In the genomic region with DNA sequence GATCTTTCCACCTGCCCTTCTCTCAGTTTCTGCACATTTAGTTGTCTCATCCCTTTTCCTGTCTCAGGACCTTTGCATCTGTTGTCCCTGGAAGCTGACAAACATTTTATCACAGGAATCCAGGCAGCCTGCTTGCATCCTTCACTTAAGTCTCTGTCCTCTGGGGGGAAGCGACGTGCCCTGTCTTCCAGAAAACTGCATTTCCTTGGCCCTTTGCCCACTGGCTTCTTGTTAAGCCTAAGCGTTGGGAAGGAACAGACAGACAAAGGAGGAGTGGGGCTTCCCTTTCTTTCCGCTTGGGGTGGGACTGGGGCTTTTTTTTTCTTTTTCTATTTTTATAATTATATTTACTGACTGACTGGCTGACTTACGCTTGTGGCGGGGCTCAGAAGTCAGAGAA, we compare ENCODE assay signal across 23 mouse cellular contexts. TPM values are rescaled to one million over a fixed set of nuclear protein-coding genes. Genes with fewer than 3 reads are reported as not detected.
A peak's percentile ranks its signal among the peaks of the same experiment; 100 is the strongest.
DNase-seq lines count a peak whose midpoint lies in the region; ATAC-seq and TF ChIP-seq lines count a peak whose summit lies in the region.
"Had no signal": no experiment of that assay in that cellular context is flagged by ENCODE, and none has a peak within 500 bp of the region (broad histone marks: within the 10 kb centered on the region; RNA-seq: fewer than 3 reads in every experiment).

No protein-coding gene starts in this region.

- H3K4me2 ChIP-seq in hindbrain, postnatal 0 days (ENCODE audit: low read depth, low read length): no peak overlapping the region
- H3K4me2 ChIP-seq in hindbrain, embryonic 14.5 days (replicated peaks): no peak overlapping the region
- no peak overlapping the region for H3K4me2 ChIP-seq in lung, embryonic 14.5 days
- H3K4me2 ChIP-seq: embryonic facial prominence, embryonic 12.5 days; forebrain, embryonic 12.5 days; kidney, embryonic 15.5 days; liver, embryonic 13.5 days; neural tube, embryonic 12.5 days had no signal

- H3K27me3 ChIP-seq in hindbrain, postnatal 0 days (ENCODE audit: insufficient read depth, low read length): no peaks in the 10 kb centered on the region
- no peaks in the 10 kb centered on the region for H3K27me3 ChIP-seq in hindbrain, embryonic 14.5 days (ENCODE audit: control insufficient read depth, insufficient read depth, low read length)
- peaks cover 45% of the 10 kb centered on the region for H3K27me3 ChIP-seq in lung, embryonic 14.5 days (ENCODE audit: insufficient read depth, low read length)

- H3K9ac ChIP-seq in hindbrain, postnatal 0 days (replicated peaks; ENCODE audit: low read length): no peak overlapping the region
- no peak overlapping the region for H3K9ac ChIP-seq in hindbrain, embryonic 14.5 days
- no peak overlapping the region for H3K9ac ChIP-seq in lung, embryonic 14.5 days
- H3K9ac ChIP-seq: embryonic facial prominence, embryonic 12.5 days; forebrain, embryonic 12.5 days; kidney, embryonic 15.5 days; liver, embryonic 13.5 days; neural tube, embryonic 12.5 days had no signal

- H3K4me3 ChIP-seq in hindbrain, postnatal 0 days (ENCODE audit: low read length): no peak overlapping the region
- no peak overlapping the region for H3K4me3 ChIP-seq in hindbrain, embryonic 14.5 days (replicated peaks; ENCODE audit: low read length)
- no peak overlapping the region for H3K4me3 ChIP-seq in lung, embryonic 14.5 days (ENCODE audit: low read depth, low read length)
- H3K4me3 ChIP-seq: embryonic facial prominence, embryonic 12.5 days; erythroblast, embryonic 14.5 days; forebrain, embryonic 12.5 days; gastrocnemius, adult 2 months; heart, embryonic 10.5 days; kidney, embryonic 15.5 days; liver, embryonic 13.5 days; neural tube, embryonic 12.5 days had no signal

- 29% methylated on average over 6 of the region's 6 CpGs for WGBS in hindbrain, postnatal 0 days
- WGBS in hindbrain, embryonic 14.5 days: 43% methylated on average over 6 of the region's 6 CpGs
- WGBS in lung, embryonic 14.5 days: 32% methylated on average over 6 of the region's 6 CpGs

- ATAC-seq in hindbrain, postnatal 0 days: no peak
- no peak for ATAC-seq in hindbrain, embryonic 14.5 days (ENCODE audit: low FRiP score)
- ATAC-seq in lung, embryonic 14.5 days (ENCODE audit: insufficient read depth): no peak
- ATAC-seq: hindbrain, embryonic 16.5 days; intestine, embryonic 16.5 days had no signal

- H3K4me1 ChIP-seq in hindbrain, postnatal 0 days (ENCODE audit: insufficient read depth, low read length): peaks cover 8% of the 10 kb centered on the region
- peaks cover 28% of the 10 kb centered on the region for H3K4me1 ChIP-seq in hindbrain, embryonic 14.5 days (replicated peaks; ENCODE audit: control insufficient read depth, insufficient read depth, low read length)
- H3K4me1 ChIP-seq in lung, embryonic 14.5 days (ENCODE audit: insufficient read depth): 0 out of 2 replicates have a peak, but pooled peaks cover 3% of the 10 kb centered on the region

- no peaks in the 10 kb centered on the region for H3K9me3 ChIP-seq in hindbrain, postnatal 0 days (ENCODE audit: low read length)
- H3K9me3 ChIP-seq in hindbrain, embryonic 14.5 days (ENCODE audit: control insufficient read depth, low read length): no peaks in the 10 kb centered on the region
- no peaks in the 10 kb centered on the region for H3K9me3 ChIP-seq in lung, embryonic 14.5 days (ENCODE audit: low read depth, low read length)
- H3K9me3 ChIP-seq: embryonic facial prominence, embryonic 12.5 days; forebrain, embryonic 12.5 days; heart, embryonic 10.5 days; kidney, embryonic 15.5 days; liver, embryonic 13.5 days; neural tube, embryonic 12.5 days had no signal

- H3K27ac ChIP-seq in hindbrain, postnatal 0 days: no peak overlapping the region
- H3K27ac ChIP-seq in hindbrain, embryonic 14.5 days: no peak overlapping the region
- H3K27ac ChIP-seq in lung, embryonic 14.5 days (ENCODE audit: low read depth): no peak overlapping the region
- H3K27ac ChIP-seq: embryonic facial prominence, embryonic 12.5 days; forebrain, embryonic 12.5 days; gastrocnemius, adult 2 months; heart, embryonic 10.5 days; kidney, embryonic 15.5 days; liver, embryonic 13.5 days; macrophage; neural tube, embryonic 12.5 days had no signal

- no peak for TF ChIP-seq CTCF in hindbrain, postnatal 0 days (IDR thresholded peaks at IDR 0.05; ENCODE audit: low read depth)
- no peak for TF ChIP-seq CTCF in lung, embryonic 14.5 days (IDR thresholded peaks at IDR 0.05; ENCODE audit: low read depth)
- TF ChIP-seq CTCF in brain, embryonic 14.5 days (IDR thresholded peaks at IDR 0.05; ENCODE audit: borderline replicate concordance, extremely low read depth, insufficient read depth, insufficient read length): no peak

- no peaks in the 10 kb centered on the region for H3K36me3 ChIP-seq in hindbrain, postnatal 0 days (ENCODE audit: insufficient read depth, low read length)
- H3K36me3 ChIP-seq in hindbrain, embryonic 14.5 days (replicated peaks; ENCODE audit: control insufficient read depth, insufficient read depth): no peaks in the 10 kb centered on the region
- no peaks in the 10 kb centered on the region for H3K36me3 ChIP-seq in lung, embryonic 14.5 days (ENCODE audit: insufficient read depth)
- H3K36me3 ChIP-seq: embryonic facial prominence, embryonic 12.5 days; forebrain, embryonic 12.5 days; heart, embryonic 10.5 days; kidney, embryonic 15.5 days; liver, embryonic 13.5 days; neural tube, embryonic 12.5 days had no signal

- TF ChIP-seq POLR2A in brain, embryonic 14.5 days (IDR thresholded peaks at IDR 0.05; ENCODE audit: borderline replicate concordance, extremely low read depth, insufficient read depth, insufficient read length, poor library complexity, severe bottlenecking): no peak

- DNase-seq in hindbrain, postnatal 0 days (ENCODE audit: low spot score): peak; percentile 60
- no peak for DNase-seq in hindbrain, embryonic 14.5 days (ENCODE audit: low spot score)
- peak; percentile 81 for DNase-seq in lung, embryonic 14.5 days
- no peak for DNase-seq in lung, postnatal 25 days (ENCODE audit: low spot score)
- DNase-seq in right cerebral cortex, postnatal 14 days: peak; percentile 51
- no peak for DNase-seq in right cerebral cortex, postnatal 4 days
- peak; percentile 59 for DNase-seq in brain, embryonic 14.5 days (ENCODE audit: low read depth)
- DNase-seq: adrenal gland, postnatal 14 days; cerebellum, adult 8-10 months; gastrocnemius, adult 2 months; liver, embryonic 13.5 days; lung, adult 2 months had no signal

RNA-seq across cellular contexts. Expression of a gene that starts 16.7 kb away (rescaled TPM):
- 317 and 346 TPM in 2 replicates for total RNA-seq in hindbrain, postnatal 0 days (2014; rRNA removed)
- 190 and 213 TPM in 2 replicates for polyA plus RNA-seq in hindbrain, postnatal 0 days (2015; fragmentation: Nextera tagmentation; extraction: Ambion mirVana)
- 185 and 207 TPM in 2 replicates for polyA plus RNA-seq in hindbrain, embryonic 14.5 days (2014; fragmentation: Nextera tagmentation; extraction: Ambion mirVana)
- polyA plus RNA-seq in lung, embryonic 14.5 days (2014; fragmentation: Nextera tagmentation; extraction: Ambion mirVana): 1.2 and 1.7 TPM in 2 replicates
- polyA plus RNA-seq in brain, embryonic 14.5 days (2012; rRNA removed): 139 and 162 TPM in 2 replicates
- total RNA-seq: common myeloid progenitor, adult 5-6 weeks; hematopoietic stem cell, adult 5-6 weeks had no signal
- polyA plus RNA-seq: erythroblast, embryonic 14.5 days; macrophage had no signal

Comparison
In these comparisons a context has a peak if more than half of its experiments do, and no peak if none do; other contexts are left out.
1. DNase-seq: peak in hindbrain, postnatal 0 days (single experiment), lung, embryonic 14.5 days (single experiment), right cerebral cortex, postnatal 14 days (single experiment) and brain, embryonic 14.5 days (single experiment); none in hindbrain, embryonic 14.5 days (single experiment), lung, postnatal 25 days (single experiment) and right cerebral cortex, postnatal 4 days (single experiment).
2. RNA of a gene that starts 16.7 kb away (polyA plus RNA-seq): 190 to 213 TPM in hindbrain, postnatal 0 days, 185 to 207 TPM in hindbrain, embryonic 14.5 days and 139 to 162 TPM in brain, embryonic 14.5 days; 1.2 to 1.7 TPM in lung, embryonic 14.5 days; every median in the first group is over 10 times any median in the second.